ENCODE assay signal across 20 mouse cellular contexts in genomic region chr2:3590916-3591197, GRCm38 (mm10). TPM values are rescaled to one million over a fixed set of nuclear protein-coding genes. Genes with fewer than 3 reads are reported as not detected.
DNase-seq lines count a peak whose midpoint lies in the region; ATAC-seq and TF ChIP-seq lines count a peak whose summit lies in the region.
"Had no signal": no experiment of that assay in that cellular context is flagged by ENCODE, and none has a peak within 500 bp of the region (broad histone marks: within the 10 kb centered on the region; RNA-seq: fewer than 3 reads in every experiment).

No protein-coding gene starts in this region.

- H3K9me3 ChIP-seq in liver, embryonic 11.5 days (ENCODE audit: control insufficient read depth, low read length): no peaks in the 10 kb centered on the region
- no peaks in the 10 kb centered on the region for H3K9me3 ChIP-seq in intestine, postnatal 0 days (ENCODE audit: control insufficient read depth)
- H3K9me3 ChIP-seq: embryonic facial prominence, embryonic 15.5 days; hindbrain, embryonic 15.5 days had no signal

- DNase-seq in left cerebral cortex, postnatal 4 days: peak; percentile 56
- DNase-seq in left cerebral cortex, adult 2 months (ENCODE audit: extremely low spot score in 1 of 2, low spot score in 2 of 2): no peak
- peak; percentile 83 to 88 for DNase-seq in cerebellum, adult 18-20 months
- DNase-seq in cerebellum, adult 9-11 months: peak; percentile 91
- DNase-seq in cerebellum, postnatal 36 days: peak; percentile 81 to 86
- DNase-seq in liver, embryonic 11.5 days (ENCODE audit: low spot score): no peak
- no peak for DNase-seq in right cerebral cortex, postnatal 25 days
- DNase-seq: adrenal gland, adult 2 months; adrenal gland, postnatal 25 days; embryo, embryonic 11 days; gastrocnemius, postnatal 10 days; heart, adult 2 months; kidney, adult 18-20 months had no signal

- no peaks in the 10 kb centered on the region for H3K36me3 ChIP-seq in liver, embryonic 11.5 days (ENCODE audit: control insufficient read depth, insufficient read depth, low read length)
- no peaks in the 10 kb centered on the region for H3K36me3 ChIP-seq in intestine, postnatal 0 days (ENCODE audit: control insufficient read depth, insufficient read depth)
- H3K36me3 ChIP-seq: embryonic facial prominence, embryonic 15.5 days; forebrain, embryonic 10.5 days; forebrain, embryonic 15.5 days; heart, embryonic 12.5 days; hindbrain, embryonic 15.5 days had no signal

- no peak for ATAC-seq in liver, embryonic 11.5 days (replicated peaks; ENCODE audit: low FRiP score)
- ATAC-seq in intestine, postnatal 0 days: no peak
- ATAC-seq: forebrain, embryonic 15.5 days had no signal

- intact Hi-C loops in left cerebral cortex, postnatal 4 days (cut with DNase I): no loop called here
- intact Hi-C loops in left cerebral cortex, adult 2 months (cut with DNase I): no loop called here

- H3K27me3 ChIP-seq in liver, embryonic 11.5 days (replicated peaks; ENCODE audit: control insufficient read depth, insufficient read depth, low read length): no peaks in the 10 kb centered on the region
- no peaks in the 10 kb centered on the region for H3K27me3 ChIP-seq in intestine, postnatal 0 days (replicated peaks; ENCODE audit: control insufficient read depth, insufficient read depth, low read length)
- H3K27me3 ChIP-seq: embryonic facial prominence, embryonic 15.5 days; forebrain, embryonic 15.5 days; heart, embryonic 12.5 days; hindbrain, embryonic 15.5 days had no signal

- H3K27ac ChIP-seq in left cerebral cortex, adult 2 months: no peak overlapping the region
- no peak overlapping the region for H3K27ac ChIP-seq in liver, embryonic 11.5 days (ENCODE audit: low read depth, low read length)
- no peak overlapping the region for H3K27ac ChIP-seq in intestine, postnatal 0 days (ENCODE audit: low read depth, low read length)
- H3K27ac ChIP-seq: embryonic facial prominence, embryonic 15.5 days; forebrain, embryonic 10.5 days; forebrain, embryonic 15.5 days; heart, adult 2 months; hindbrain, embryonic 15.5 days had no signal

- no peaks in the 10 kb centered on the region for H3K4me1 ChIP-seq in liver, embryonic 11.5 days (replicated peaks; ENCODE audit: control insufficient read depth, insufficient read depth, low read length)
- no peaks in the 10 kb centered on the region for H3K4me1 ChIP-seq in intestine, postnatal 0 days (replicated peaks; ENCODE audit: control insufficient read depth, insufficient read depth, low read length)
- H3K4me1 ChIP-seq: embryonic facial prominence, embryonic 15.5 days; forebrain, embryonic 10.5 days; forebrain, embryonic 15.5 days; heart, embryonic 12.5 days; hindbrain, embryonic 15.5 days had no signal

- 87% methylated on average over 1 of the region's 1 CpGs for WGBS in liver, embryonic 11.5 days
- 71% methylated on average over 1 of the region's 1 CpGs for WGBS in intestine, postnatal 0 days

- TF ChIP-seq CTCF in left cerebral cortex, adult 2 months (IDR thresholded peaks at IDR 0.05): no peak
- TF ChIP-seq CTCF in intestine, postnatal 0 days (IDR thresholded peaks at IDR 0.05; ENCODE audit: low read depth): no peak

- no peak overlapping the region for H3K4me2 ChIP-seq in liver, embryonic 11.5 days
- H3K4me2 ChIP-seq in intestine, postnatal 0 days (replicated peaks; ENCODE audit: low read depth): no peak overlapping the region
- H3K4me2 ChIP-seq: embryonic facial prominence, embryonic 15.5 days; forebrain, embryonic 15.5 days; heart, embryonic 12.5 days; hindbrain, embryonic 15.5 days had no signal

- H3K9ac ChIP-seq in liver, embryonic 11.5 days (ENCODE audit: low read depth, low read length): no peak overlapping the region
- H3K9ac ChIP-seq in intestine, postnatal 0 days (ENCODE audit: low read depth, low read length): no peak overlapping the region
- H3K9ac ChIP-seq: embryonic facial prominence, embryonic 15.5 days; forebrain, embryonic 15.5 days; heart, embryonic 12.5 days; hindbrain, embryonic 15.5 days had no signal

- no peak overlapping the region for H3K4me3 ChIP-seq in left cerebral cortex, adult 2 months
- no peak overlapping the region for H3K4me3 ChIP-seq in liver, embryonic 11.5 days (ENCODE audit: low read depth, low read length)
- no peak overlapping the region for H3K4me3 ChIP-seq in intestine, postnatal 0 days (ENCODE audit: low read depth, low read length)
- H3K4me3 ChIP-seq: embryonic facial prominence, embryonic 15.5 days; erythroblast, embryonic 14.5 days; forebrain, embryonic 10.5 days; forebrain, embryonic 15.5 days; heart, adult 2 months; heart, embryonic 12.5 days; hindbrain, embryonic 15.5 days had no signal

RNA-seq across cellular contexts. Expression of gene Fam107b, which starts 20.6 kb away (rescaled TPM):
- total RNA-seq in left cerebral cortex, postnatal 4 days (2021): 10 to 100 TPM; 25.0 to 34.8 TPM
- total RNA-seq in left cerebral cortex, adult 2 months (2021): 1 to 10 TPM; 7.9 to 10.0 TPM
- 36.0 and 36.3 TPM in 2 replicates for polyA plus RNA-seq in liver, embryonic 11.5 days (2014; fragmentation: Nextera tagmentation; extraction: Ambion mirVana)
- polyA plus RNA-seq in intestine, postnatal 0 days (2015; fragmentation: Nextera tagmentation; extraction: Ambion mirVana): 17.2 and 21.8 TPM in 2 replicates

Comparison
In these comparisons a context has a peak if more than half of its experiments do, and no peak if none do; other contexts are left out.
1. DNase-seq: peak in left cerebral cortex, postnatal 4 days (single experiment), cerebellum, adult 18-20 months (2 of 2), cerebellum, adult 9-11 months (single experiment) and cerebellum, postnatal 36 days (2 of 2); none in left cerebral cortex, adult 2 months (0 of 2), liver, embryonic 11.5 days (single experiment) and right cerebral cortex, postnatal 25 days (single experiment).